Comparison of ENCODE assay signal across 31 mouse cellular contexts in genomic region chr16:96668478-96668877, GRCm38 (mm10).
"Had no signal": no experiment of that assay in that cellular context is flagged by ENCODE, and none has a peak within 500 bp of the region (broad histone marks: within the 10 kb centered on the region; RNA-seq: fewer than 3 reads in every experiment).

No protein-coding gene starts in this region.

- H3K4me3 ChIP-seq: heart, embryonic 12.5 days; heart, embryonic 13.5 days; heart, embryonic 15.5 days; hindbrain, embryonic 10.5 days; hindbrain, embryonic 12.5 days; hindbrain, embryonic 13.5 days; hindbrain, embryonic 15.5 days; intestine, embryonic 15.5 days; kidney, embryonic 15.5 days; layer of hippocampus, adult 2 months; left cerebral cortex, adult 2 months had no signal

- H3K9me3 ChIP-seq: heart, embryonic 12.5 days; heart, embryonic 13.5 days; heart, embryonic 15.5 days; hindbrain, embryonic 10.5 days; hindbrain, embryonic 12.5 days; hindbrain, embryonic 13.5 days; hindbrain, embryonic 15.5 days; intestine, embryonic 15.5 days; kidney, embryonic 15.5 days had no signal

- H3K4me1 ChIP-seq: heart, embryonic 12.5 days; heart, embryonic 13.5 days; heart, embryonic 15.5 days; hindbrain, embryonic 10.5 days; intestine, embryonic 15.5 days had no signal

- H3K36me3 ChIP-seq: heart, embryonic 12.5 days; heart, embryonic 13.5 days; heart, embryonic 15.5 days; hindbrain, embryonic 10.5 days; hindbrain, embryonic 12.5 days; hindbrain, embryonic 13.5 days; intestine, embryonic 15.5 days; kidney, embryonic 15.5 days had no signal

- H3K4me2 ChIP-seq: heart, embryonic 11.5 days; heart, embryonic 12.5 days; heart, embryonic 13.5 days; heart, embryonic 15.5 days; hindbrain, embryonic 12.5 days; hindbrain, embryonic 13.5 days; hindbrain, embryonic 14.5 days; hindbrain, embryonic 15.5 days; intestine, embryonic 15.5 days; kidney, embryonic 15.5 days had no signal

- H3K27me3 ChIP-seq: heart, embryonic 12.5 days; hindbrain, embryonic 12.5 days; hindbrain, embryonic 13.5 days; hindbrain, embryonic 15.5 days; intestine, embryonic 15.5 days had no signal

- H3K9ac ChIP-seq: heart, embryonic 12.5 days; heart, embryonic 13.5 days; heart, embryonic 15.5 days; hindbrain, embryonic 12.5 days; hindbrain, embryonic 13.5 days; hindbrain, embryonic 14.5 days; hindbrain, embryonic 15.5 days; intestine, embryonic 15.5 days; kidney, embryonic 15.5 days had no signal

- H3K27ac ChIP-seq: heart, embryonic 13.5 days; heart, embryonic 15.5 days; hindbrain, embryonic 10.5 days; hindbrain, embryonic 12.5 days; hindbrain, embryonic 13.5 days; hindbrain, embryonic 14.5 days; hindbrain, embryonic 15.5 days; hindbrain, postnatal 0 days; intestine, embryonic 15.5 days; kidney, embryonic 15.5 days; kidney, postnatal 0 days; layer of hippocampus, adult 2 months; left cerebral cortex, adult 2 months had no signal

- DNase-seq: heart, postnatal 10 days; heart, postnatal 14 days; heart, postnatal 36 days; heart, postnatal 4 days; kidney, adult 11 months; kidney, adult 18-20 months; kidney, adult 2 months; kidney, adult 8-10 months; kidney, adult 9 months; kidney, postnatal 10 days; kidney, postnatal 14 days; kidney, postnatal 25 days; kidney, postnatal 36 days; kidney, postnatal 4 days; layer of hippocampus, adult 9-11 months; layer of hippocampus, postnatal 36 days had no signal
